Mouse (Mus musculus) right cerebral cortex, postnatal 14 days (tissue): ENCODE results near the gene Nrp2.

Source experiments
- DNase-seq: peaks from one replicate; pipeline ENCODE4 v3.0.0; 2022

The Nrp2 gene

DNA sequence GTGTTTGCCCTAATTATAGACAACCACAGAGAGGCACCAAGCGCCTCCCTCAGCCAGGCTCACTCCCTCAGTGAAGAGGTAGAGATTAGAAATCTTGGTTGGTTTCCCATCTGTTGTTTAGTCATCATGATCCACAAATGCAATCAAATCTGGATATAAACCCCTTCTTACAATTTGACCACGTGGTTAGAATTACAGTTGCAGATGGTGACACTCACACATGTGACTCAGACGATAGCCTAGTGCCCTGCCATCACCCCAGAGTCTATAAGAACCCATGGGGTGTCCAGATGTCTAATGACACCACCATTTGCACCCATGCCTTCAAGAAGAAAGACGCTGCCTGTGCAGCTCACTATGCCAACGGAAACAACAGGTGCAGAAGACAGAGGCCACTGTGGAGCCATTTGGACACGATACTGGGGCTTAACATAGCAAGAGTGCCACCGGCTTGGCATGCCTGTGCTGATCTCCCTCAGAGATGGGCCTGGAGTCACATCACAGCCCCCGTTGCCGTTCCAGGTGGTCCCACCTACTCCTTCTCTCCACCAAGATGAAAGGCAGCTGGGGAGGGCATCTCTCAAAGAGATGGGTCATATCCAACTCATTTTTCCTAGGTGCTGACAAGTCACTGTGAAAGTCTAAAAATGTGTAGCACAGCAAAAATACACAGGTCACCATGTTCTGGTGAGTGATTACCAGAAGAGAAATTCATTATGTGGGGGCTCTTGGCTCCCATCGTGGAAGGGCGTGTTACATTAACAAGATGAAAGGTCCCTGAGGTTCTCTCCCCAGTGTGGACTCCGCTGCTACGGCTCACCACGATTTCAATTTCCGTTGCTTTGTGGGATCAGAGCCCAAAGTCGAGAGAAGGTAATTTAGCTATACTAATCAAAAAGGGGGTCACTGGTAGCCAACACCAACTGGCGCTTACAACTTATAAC, 123.0 kb downstream of the Nrp2 start:
- DNase-seq: no peak

DNA sequence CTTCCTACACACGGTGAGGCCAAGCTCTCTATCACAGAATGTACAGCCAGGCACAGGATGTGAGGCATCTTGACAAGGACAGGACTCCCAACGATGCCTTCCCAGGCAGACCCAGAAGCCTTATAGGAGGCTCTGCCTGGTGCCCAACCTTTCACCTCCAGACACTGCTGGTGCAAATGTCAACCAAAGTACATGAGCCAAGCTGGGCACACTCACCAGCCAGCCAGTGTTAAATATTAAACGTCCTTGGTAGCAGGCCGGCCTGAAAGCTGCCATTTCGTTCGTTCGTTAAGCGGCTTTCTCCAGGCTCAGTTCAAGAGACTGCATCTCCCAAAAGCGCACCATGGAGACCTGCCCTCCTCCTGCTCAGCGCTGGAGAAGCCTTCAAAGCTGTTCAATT, 124.2 kb downstream of the Nrp2 start:
- no peak for DNase-seq

DNA sequence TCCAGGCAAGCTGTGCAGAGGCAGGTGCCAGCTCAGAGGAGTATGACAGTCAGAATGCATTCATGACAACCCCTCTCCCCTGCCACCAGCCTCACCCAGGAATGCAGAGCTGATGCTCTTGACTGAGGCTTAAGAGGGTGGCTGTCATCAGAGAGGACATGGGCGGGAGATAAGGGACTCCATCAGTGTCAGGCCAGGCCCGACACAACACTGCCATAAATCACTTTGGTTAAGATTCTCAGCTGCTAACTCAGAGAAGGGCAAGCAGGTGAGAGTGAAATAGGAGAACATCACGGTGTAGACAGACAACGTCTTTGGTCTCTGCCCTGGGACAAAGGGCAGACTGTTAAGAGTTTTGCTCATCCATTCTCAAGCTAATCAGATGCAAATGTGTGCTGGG, 125.1 kb downstream of the Nrp2 start:
- DNase-seq: no peak

DNA sequence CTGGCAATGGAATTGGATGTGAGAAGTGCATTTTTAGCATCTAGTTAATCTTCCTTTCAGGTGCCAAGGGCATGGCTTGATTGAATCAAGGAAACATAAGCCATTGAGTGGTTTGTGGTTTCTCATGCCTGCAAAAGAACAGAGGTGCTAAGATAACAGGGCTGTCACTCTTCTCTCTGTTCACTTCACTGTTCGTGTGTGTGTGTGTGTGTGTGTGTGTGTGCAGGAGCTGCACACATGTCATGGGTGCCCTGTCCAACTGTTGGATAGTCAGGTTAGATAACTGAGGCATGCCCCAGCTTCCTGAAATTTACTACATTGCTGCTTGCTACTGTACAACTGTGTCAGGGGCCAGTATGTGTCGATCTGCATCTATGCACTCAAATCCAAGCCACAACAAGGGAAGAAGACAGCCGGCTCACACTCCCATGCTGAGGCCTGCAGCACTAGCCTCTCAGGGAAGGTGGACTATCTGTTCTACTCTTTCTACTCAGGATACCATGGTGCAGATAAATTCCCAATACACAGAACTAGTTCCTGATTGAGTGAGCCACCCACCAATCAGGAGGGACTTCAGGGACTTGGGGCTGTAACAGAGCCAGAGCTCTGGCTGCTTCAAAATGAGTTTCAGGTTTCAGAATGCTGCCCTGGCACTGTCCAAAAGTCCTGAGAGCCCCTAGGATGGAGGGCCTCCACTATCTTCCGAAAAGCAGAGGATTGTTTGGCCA, 126.8 kb downstream of the Nrp2 start:
- DNase-seq: no peak

DNA sequence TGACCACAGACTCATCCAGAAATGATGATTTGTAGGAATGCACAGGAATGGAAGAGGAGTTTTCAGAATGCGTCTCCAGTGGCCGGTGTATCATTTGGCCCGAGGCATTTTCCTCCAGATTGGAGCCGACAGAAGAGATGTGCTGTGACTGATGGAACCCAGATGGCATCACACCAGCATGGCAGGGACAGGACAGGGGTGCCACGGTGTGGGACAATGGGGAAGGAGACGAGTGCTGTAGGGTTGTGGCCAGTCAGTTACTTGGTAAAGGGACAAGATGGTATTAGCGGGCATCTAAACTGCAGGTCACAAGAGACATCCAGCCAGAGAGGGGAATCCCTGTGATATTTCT, 127.3 kb downstream of the Nrp2 start:
- no peak for DNase-seq

DNA sequence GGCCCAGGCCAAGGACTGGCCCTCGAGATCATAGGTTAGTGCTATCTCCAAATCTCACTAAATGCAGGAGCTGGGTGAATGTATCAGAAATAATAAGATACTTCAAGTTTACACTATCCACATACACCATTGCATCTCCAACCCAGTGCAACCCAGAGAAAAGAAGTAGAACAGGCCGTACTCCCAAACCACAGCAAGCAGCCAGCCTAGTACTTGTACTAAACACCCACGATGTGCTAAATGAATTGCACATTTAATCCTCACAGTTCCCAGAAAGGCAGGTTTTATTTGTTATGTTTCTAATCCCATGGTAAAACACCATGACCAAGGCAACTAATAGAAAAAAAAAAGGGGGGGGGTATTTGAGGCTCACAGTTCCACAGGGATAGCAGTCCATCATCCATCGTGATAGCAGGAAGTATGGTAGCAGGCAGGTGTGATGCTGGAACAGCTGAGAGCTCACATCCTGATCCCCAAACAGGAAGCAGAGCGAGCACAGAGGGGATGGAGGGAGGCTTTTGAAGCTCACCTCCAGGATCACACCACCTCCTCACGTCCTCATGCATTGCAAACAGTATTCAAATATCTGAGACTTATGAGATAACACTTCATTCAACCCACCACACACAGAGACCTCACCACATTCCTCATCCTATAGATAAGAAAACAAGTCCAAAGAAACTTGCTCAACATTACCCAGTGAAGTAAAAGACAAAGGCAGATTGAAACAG, 128.8 kb downstream of the Nrp2 start:
- no peak for DNase-seq

DNA sequence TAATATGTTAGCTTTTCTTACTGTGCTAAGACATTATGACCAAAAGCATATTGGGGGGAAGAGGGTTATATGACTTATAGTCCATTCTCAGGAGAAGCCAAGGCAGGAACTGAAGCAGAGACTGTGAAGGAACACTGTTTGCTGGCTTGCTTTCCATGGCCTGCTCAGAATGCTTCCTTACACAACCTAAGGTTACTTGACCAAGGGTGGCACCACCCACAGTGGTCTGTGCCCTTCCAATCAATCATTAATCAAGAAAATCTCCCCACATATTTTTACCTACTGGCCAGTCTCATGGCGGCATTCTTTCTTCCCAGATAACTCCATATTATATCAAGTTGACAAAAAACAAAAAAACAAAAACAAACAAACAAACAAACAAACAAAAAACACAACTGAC, 130.3 kb downstream of the Nrp2 start:
- DNase-seq: no peak

DNA sequence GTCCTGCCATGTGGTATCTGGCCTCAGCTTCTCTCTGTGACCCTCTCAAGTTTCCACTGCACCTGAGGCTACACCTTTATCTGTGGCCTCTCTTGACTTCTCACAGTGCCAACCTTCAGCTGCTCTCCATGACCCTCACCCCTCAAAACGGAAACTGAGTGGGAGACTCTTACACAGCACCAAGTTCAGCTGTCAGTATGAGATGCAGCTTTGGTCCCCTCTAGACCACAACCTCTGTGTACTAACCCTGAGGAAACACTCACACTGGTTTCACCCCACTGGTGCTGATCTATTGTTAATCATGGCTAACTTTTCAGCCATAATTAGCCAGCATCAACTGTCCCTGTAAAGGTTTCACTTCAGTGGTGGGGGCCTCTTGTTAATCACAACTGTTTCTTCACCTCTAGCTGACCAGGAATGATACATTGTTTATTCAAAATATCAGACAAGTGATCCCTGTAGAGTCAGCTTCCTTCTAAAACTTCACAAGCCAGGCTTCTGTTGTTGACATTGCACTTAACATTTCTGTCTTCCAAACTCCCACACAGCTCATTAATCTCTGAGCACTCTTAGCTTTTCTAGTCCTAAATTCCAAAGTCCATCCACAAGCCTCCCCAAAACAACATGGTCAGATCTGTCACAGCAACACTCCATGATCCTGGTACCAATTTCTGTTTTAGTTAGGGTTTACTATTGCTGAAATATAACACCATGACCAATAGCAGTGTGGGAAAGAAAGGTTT, 131.5 kb downstream of the Nrp2 start:
- no peak for DNase-seq

DNA sequence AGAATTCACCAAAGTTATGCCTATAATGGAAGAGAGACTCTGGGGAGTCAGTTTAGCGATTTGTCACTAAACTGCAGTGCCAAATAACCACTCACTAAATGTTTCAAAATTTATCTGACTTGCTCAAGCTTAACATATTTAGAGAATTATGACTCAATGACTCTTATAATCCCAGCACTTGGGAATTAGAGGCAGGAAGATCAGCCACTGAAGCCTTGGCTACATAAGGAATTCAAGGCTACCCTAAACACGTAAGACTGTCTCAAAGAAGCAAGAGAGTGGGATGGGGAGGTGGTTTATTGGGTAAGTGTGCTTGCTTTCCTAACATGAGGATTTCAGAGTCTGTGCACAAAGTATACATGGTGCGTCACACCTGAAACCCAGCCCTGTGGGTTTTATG, 135.0 kb downstream of the Nrp2 start:
- DNase-seq: no peak

DNA sequence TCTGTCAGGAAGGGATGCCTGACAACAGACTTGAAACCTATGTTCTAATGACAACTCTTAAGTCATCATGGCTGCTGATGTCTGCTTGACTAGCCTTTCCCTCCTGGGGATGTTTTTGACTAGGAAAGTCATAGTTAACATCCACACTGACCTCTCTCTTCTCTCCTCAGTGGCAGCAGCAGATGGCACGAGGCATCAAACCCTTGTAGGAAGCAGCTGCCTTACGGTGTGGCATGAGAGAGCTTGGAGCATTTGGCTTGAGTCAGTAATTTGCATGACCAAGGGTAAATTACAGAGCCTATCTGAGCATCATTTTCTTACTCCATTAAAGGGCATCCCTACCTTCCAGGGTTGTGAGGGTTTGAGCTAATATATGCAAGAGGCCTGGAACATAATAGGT, 135.5 kb downstream of the Nrp2 start:
- DNase-seq: no peak

DNA sequence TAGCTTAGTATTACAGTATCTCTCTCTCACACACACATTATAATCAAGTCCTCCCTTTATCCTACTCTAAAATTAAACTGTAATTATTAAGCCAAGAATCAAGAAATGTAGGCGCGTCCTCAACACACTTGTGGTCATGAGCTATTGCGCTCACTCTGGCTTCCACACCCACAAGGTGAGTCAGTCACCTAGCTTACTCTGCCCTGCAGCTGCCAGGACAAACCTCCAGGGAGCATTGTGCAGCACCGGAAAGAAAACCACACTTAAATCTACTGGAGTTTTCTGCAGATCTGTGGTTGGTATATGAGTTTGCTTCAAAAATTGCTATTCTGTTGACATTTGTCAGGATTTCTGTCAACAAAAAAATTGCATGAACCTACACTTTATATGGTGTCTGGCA, 140.1 kb downstream of the Nrp2 start:
- DNase-seq: no peak

DNA sequence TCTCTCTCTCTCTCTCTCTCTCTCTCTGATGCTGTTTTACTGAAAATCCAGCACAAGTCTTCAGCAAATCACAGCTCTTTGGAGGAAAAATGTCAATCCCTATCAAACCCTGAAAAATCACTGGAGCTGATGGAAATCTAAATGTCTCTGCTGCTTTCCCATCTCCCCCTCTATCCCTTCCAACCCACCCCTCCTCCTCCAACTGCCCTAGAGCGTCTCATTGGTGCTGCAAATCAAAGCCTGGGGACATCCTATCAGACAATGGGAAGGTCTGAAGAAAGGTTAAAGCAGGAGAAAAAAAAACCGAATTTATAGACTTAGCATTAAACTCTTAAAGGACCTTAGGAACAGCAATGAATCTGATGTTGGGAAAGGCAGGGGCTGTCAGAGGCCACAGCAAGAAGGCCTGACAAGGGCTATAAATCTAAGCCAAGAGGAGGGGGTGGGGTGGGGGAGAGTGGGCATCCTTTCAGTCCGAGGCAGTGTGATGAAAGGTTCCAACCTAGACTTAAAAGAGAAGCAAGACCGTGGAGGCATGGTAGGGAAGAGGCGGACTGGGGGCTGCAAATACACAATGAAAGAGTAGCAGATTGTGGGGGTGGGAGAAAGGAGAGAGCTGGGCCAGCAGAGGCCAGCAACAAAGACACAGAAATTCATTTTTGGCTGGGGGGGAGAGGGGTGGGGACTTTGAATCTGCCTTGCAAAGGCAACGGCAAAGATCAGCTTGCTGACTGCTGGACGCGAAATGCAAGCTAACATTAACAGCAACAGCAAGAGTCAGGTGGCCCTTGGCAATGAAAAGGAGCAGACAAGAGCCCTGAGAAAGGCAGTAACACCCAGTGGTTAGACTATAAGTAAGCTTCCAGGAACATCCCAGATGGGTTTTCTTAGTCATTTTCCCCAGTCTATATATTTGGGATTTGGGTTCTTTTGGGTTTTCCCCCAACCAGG, 148.2 kb downstream of the Nrp2 start:
- DNase-seq: no peak

DNA sequence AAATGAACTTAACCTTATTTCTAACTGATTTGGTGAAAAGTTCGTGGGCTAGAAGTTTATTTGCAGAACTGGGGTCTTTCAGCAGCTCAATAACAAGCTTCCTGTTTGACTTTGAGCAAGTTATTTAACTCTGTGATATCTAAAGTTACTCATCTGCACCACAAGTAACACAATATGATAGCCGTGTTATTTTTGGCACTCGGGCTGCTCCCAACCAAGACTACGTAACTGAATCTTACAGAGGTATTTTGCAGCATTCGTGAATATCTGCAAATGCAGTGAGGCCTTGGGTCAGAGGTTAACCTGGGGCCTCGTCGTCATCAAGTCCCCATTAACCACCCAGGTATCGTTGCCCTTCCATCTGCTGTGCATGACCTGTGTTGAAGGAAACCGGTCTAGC, 150.3 kb downstream of the Nrp2 start:
- DNase-seq: no peak

DNA sequence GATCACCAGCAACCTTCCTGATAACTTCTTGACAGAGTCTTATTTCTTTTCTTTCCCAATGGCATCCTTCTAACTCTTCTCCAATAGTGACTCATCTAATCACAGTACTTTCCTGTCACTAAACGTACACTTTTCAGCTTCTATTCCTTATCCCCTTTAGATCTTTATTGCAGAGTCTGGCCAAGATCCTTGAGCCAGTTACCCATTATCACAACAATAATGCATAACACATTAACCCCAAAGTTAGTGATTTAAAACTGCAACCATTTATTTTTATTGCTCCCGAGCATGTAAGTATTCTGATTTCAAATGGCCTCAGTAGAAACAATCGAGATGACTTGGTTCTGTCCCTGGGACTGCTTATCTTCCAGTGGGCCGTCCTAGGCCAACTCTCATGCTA, 150.9 kb downstream of the Nrp2 start:
- DNase-seq: no peak

DNA sequence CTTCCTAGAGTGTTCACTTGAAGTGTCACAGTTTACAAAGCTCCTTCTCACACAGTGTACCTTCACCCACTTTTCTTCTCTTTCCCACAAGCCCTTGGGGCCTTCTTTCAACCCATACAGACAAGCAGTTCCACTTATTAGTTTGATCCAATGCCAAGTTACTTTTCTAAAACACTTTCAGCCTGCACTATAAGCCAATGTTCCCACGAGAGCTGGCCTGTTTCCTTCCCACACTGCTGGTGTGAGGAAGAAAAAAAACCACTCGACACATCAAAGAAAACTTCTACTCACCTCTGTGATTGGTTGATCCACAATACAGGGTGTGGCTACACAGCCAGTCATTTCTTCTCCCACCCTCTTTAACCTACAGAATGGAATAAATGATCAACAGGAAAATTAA, 156.0 kb downstream of the Nrp2 start:
- no peak for DNase-seq

DNA sequence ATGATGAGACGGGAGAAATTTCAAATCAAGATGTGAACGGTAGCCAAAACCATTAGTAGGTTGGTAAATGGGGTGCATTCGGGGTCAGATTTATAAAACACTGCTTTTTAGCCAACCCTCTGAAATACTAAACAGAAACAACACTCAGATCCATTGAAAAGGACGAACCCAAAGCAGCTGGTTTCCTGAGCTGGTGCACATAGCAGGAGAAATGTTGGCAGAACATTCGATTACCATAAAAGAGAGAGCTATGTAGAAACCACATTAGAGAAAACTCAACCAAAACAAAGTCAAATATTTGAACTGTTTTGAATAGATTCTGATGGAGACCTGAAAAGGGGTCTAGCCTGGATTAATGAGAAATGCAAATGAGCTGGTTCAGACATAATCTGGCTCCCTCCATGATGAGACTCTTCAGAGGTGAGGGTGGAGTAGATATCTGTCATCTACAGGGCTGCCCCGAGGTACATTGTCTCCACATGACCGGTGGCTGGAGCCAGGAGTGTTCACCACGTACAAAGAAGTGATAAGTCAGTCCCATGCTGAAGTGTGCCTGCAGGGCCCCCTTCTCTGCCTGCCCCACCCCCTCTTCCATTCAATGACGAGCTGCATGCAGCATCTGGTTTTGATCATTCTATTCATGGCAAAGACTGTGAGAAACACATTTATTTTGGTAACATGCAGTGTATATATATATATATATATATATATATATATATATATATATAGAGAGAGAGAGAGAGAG, 156.6 kb downstream of the Nrp2 start:
- DNase-seq: no peak

DNA sequence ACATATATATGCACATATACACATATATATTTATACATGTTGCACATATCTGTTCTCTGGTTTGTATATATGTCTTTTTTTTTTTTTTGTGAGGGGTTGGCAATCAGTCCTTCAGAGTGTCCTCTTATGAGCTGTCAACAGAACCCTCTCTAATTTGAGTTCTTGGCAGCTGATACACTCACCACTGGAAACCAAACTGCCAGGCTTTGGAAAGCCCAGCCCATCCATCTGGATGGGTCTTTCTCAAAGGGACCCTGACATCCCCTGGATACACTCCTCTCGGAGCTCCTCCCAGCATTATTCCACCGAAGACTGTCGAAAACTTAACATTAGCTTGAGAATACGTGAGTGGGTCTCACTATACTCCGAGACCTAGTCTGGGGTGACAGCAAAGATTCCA, 157.2 kb downstream of the Nrp2 start:
- no peak for DNase-seq

DNA sequence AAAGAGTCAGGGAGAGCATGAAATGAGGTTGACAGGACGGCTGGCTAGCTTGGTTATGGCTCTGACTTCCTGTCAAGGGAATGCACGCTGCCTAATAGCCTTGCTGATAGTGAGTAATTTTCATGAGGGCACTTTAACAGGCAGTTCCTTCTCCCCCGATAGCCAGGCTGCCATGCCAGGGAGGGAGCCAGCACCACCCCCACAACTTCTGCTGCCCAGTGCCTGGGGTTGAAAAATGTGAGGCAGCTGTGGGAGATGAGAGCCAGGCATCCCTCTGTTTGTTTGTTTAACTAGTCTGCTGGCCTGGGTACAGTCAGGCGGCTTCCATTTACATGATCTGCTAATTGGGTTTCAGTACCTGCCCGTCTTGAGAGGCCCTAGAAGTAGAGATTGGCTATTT, 157.7 kb downstream of the Nrp2 start:
- DNase-seq: no peak
